Mouse (Mus musculus): ENCODE data around the gene Svs1. TPM values are rescaled to one million over a fixed set of nuclear protein-coding genes. Genes with fewer than 3 reads are reported as not detected.

The Svs1 gene
- total RNA-seq, 2 experiments from 2014 or later: not detected

Other genes with a start within 250 kb of the Svs1 start
- gene Gimap1, start 247.8 kb upstream of the Svs1 start, total RNA-seq (2021): 1 to 10 TPM; 8.5 to 9.8 TPM
- 1 to 10 TPM; 6.1 to 6.8 TPM for gene Gimap5, start 240.7 kb upstream of the Svs1 start, total RNA-seq (2021)
- gene Gimap3, start 216.0 kb upstream of the Svs1 start, total RNA-seq (2021): under 1 TPM; 0.50 to 0.88 TPM
- gene Tmem176a, start 145.9 kb upstream of the Svs1 start, total RNA-seq (2021): 10 to 100 TPM; 16.6 to 20.0 TPM
- gene Tmem176b, start 145.4 kb upstream of the Svs1 start, total RNA-seq (2021): 10 to 100 TPM; 52.5 to 54.8 TPM
- not detected for gene Aoc1, start 114.0 kb upstream of the Svs1 start, total RNA-seq (2021)
- gene 1600015I10Rik, start 57.0 kb upstream of the Svs1 start, total RNA-seq (2021): not detected
- not detected for gene Doxl2, start 11.9 kb upstream of the Svs1 start, total RNA-seq (2021)
- under 1 TPM; 0.53 to 0.70 TPM for gene Gpnmb, start 49.7 kb downstream of the Svs1 start, total RNA-seq (2021)
- 10 to 100 TPM; 35.4 to 36.3 TPM for gene Malsu1, start 86.9 kb downstream of the Svs1 start, total RNA-seq (2021)
- under 1 TPM; 0.34 to 0.36 TPM for gene Igf2bp3, start 228.1 kb downstream of the Svs1 start, total RNA-seq (2021)

All from heart, postnatal 25 days (tissue).